Mouse (Mus musculus) spleen, postnatal 0 days (tissue): ENCODE data around the gene Tek. TPM values are rescaled to one million over a fixed set of nuclear protein-coding genes. Genes with fewer than 3 reads are reported as not detected.

ENCODE experiments used
- polyA plus RNA-seq: library from polyadenylated mRNA; unstranded; fragments of >200 nt; fragmentation: Nextera tagmentation; extraction: Ambion mirVana; gene quantifications from 2 replicates; pipeline ENCODE4 v1.2.1, GENCODE M21; 2015

Gene Tek
- 9.7 and 13.4 TPM in 2 replicates for polyA plus RNA-seq

GRCm38 (mm10) chr4:94738838-94739731 is at the start of gene Tek:
TSS of gene Tek (plus strand) at chr4:94739289.

Other genes starting within 250 kb of the Tek start
- not detected in 2 replicates for gene Gm10306, start 182.7 kb upstream of the Tek start, polyA plus RNA-seq
- gene Caap1, start 182.5 kb upstream of the Tek start, polyA plus RNA-seq: 12.0 and 12.3 TPM in 2 replicates
- gene Plaa, start 136.0 kb upstream of the Tek start, polyA plus RNA-seq: 30.6 and 36.4 TPM in 2 replicates
- 7.3 and 8.2 TPM in 2 replicates for gene Ift74, start 124.8 kb upstream of the Tek start, polyA plus RNA-seq
- 0.10 and 0.14 TPM in 2 replicates for gene Lrrc19, start 89.1 kb upstream of the Tek start, polyA plus RNA-seq
- gene Eqtn, start 189.6 kb downstream of the Tek start, polyA plus RNA-seq: not detected in 2 replicates
- gene Mysm1, start 239.8 kb downstream of the Tek start, polyA plus RNA-seq: 14.4 TPM in 2 replicates